Mouse (Mus musculus) adrenal gland, postnatal 25 days (tissue): ENCODE measurements around the gene H2al1h. TPM values are rescaled to one million over a fixed set of nuclear protein-coding genes. Genes with fewer than 3 reads are reported as not detected.

Experiments used
- total RNA-seq: library from RNA; stranded (reverse); gene quantifications from 2 replicates; pipeline ENCODE4 v1.2.3, GENCODE M21; 2021

The H2al1h gene
- total RNA-seq, 1 experiment from 2014 or later, result not detected

Other genes starting within 250 kb of the H2al1h start
- not detected in 2 replicates for gene H2al1a, start 22.2 kb upstream of the H2al1h start, total RNA-seq
- gene H2al1b, start 19.1 kb upstream of the H2al1h start, total RNA-seq, result not detected in 2 replicates
- not detected in 2 replicates for gene H2al1c, start 15.8 kb upstream of the H2al1h start, total RNA-seq
- not detected in 2 replicates for gene H2al1d, start 12.7 kb upstream of the H2al1h start, total RNA-seq
- gene H2al1e, start 9.6 kb upstream of the H2al1h start, total RNA-seq, result not detected in 2 replicates
- not detected in 2 replicates for gene H2al1f, start 6.3 kb upstream of the H2al1h start, total RNA-seq
- not detected in 2 replicates for gene H2al1g, start 3.2 kb upstream of the H2al1h start, total RNA-seq
- gene H2al1i, start 3.2 kb downstream of the H2al1h start, total RNA-seq, result not detected in 2 replicates
- gene H2al1j, start 6.3 kb downstream of the H2al1h start, total RNA-seq, result not detected in 2 replicates